Mouse (Mus musculus): Measurements from ENCODE around the gene Dnm1.
"Not testable (repeated sequence)": the region's sequence is repeated elsewhere in the genome, so short reads cannot be mapped to it uniquely, and the experiment has no call there.

The Dnm1 gene

GRCm38 (mm10) chr2:32353007-32353542 is at the start of gene Dnm1:
Gene Dnm1 (minus strand): TSS chr2:32353338.
- peak; percentile 78 for DNase-seq (ENCODE audit: low spot score)

- no peak for DNase-seq (ENCODE audit: low spot score)
Observed at GRCm38 (mm10) chr2:32396695-32397094, 43.6 kb upstream of the Dnm1 start.

- DNase-seq (ENCODE audit: low spot score): peak; percentile 69
Observed at GRCm38 (mm10) chr2:32395946-32396621, 42.9 kb upstream of the Dnm1 start.

- peak; percentile 63 for DNase-seq (ENCODE audit: low spot score)
Observed at GRCm38 (mm10) chr2:32395484-32395945, 42.4 kb upstream of the Dnm1 start, which contains the start of gene Ptges2. Gene Ptges2 (plus strand): TSS chr2:32395896.

GRCm38 (mm10) chr2:32394973-32395372 is 41.8 kb upstream of the Dnm1 start:
- no peak for DNase-seq (ENCODE audit: low spot score)

GRCm38 (mm10) chr2:32392063-32392462 is 38.9 kb upstream of the Dnm1 start:
- no peak for DNase-seq (ENCODE audit: low spot score)

- DNase-seq (ENCODE audit: low spot score): no peak
Observed at GRCm38 (mm10) chr2:32390871-32391270, 37.7 kb upstream of the Dnm1 start.

GRCm38 (mm10) chr2:32389157-32389556 is 36.0 kb upstream of the Dnm1 start:
- DNase-seq (ENCODE audit: low spot score): no peak

GRCm38 (mm10) chr2:32387706-32388490 is 34.8 kb upstream of the Dnm1 start, which contains the start of gene Lcn2:
Gene Lcn2 (minus strand): TSS chr2:32388252.
- no peak for DNase-seq (ENCODE audit: low spot score)

- no peak for DNase-seq (ENCODE audit: low spot score)
Observed at GRCm38 (mm10) chr2:32382689-32383088, 29.6 kb upstream of the Dnm1 start.

GRCm38 (mm10) chr2:32381775-32382223 is 28.7 kb upstream of the Dnm1 start, which contains the start of gene 1110008P14Rik:
Gene 1110008P14Rik (minus strand): TSS chr2:32381938.
- DNase-seq (ENCODE audit: low spot score): peak; percentile 70

GRCm38 (mm10) chr2:32381141-32381774 is 28.1 kb upstream of the Dnm1 start:
- no peak for DNase-seq (ENCODE audit: low spot score)

GRCm38 (mm10) chr2:32380001-32380500 is 26.9 kb upstream of the Dnm1 start:
- DNase-seq (ENCODE audit: low spot score): no peak

GRCm38 (mm10) chr2:32376963-32377362 is 23.8 kb upstream of the Dnm1 start:
- DNase-seq (ENCODE audit: low spot score): no peak

- DNase-seq (ENCODE audit: low spot score): no peak
Observed at GRCm38 (mm10) chr2:32375317-32375940, 22.3 kb upstream of the Dnm1 start.

- no peak for DNase-seq (ENCODE audit: low spot score)
Observed at GRCm38 (mm10) chr2:32374191-32374590, 21.1 kb upstream of the Dnm1 start.

- no peak for DNase-seq (ENCODE audit: low spot score)
Observed at GRCm38 (mm10) chr2:32367315-32367714, 14.2 kb upstream of the Dnm1 start.

- DNase-seq (ENCODE audit: low spot score): no peak
Observed at GRCm38 (mm10) chr2:32364121-32364520, 11.0 kb upstream of the Dnm1 start.

- no peak for DNase-seq (ENCODE audit: low spot score)
Observed at GRCm38 (mm10) chr2:32363376-32364106, 10.4 kb upstream of the Dnm1 start.

GRCm38 (mm10) chr2:32362817-32363340 is 9.7 kb upstream of the Dnm1 start:
- peak; percentile 69 for DNase-seq (ENCODE audit: low spot score)

- DNase-seq (ENCODE audit: low spot score): not testable (repeated sequence)
Observed at GRCm38 (mm10) chr2:32362274-32362673, 9.1 kb upstream of the Dnm1 start.

All from urinary bladder, postnatal 10 days (tissue).